Mouse (Mus musculus) embryo, embryonic 10.5 days (tissue): ENCODE measurements at regions not wholly inside any gene's neighbourhood (a gene's known extent, or its start where the extent isn't known, plus 50 kb on each side); places are given as distances from the start of the nearest gene placed in this dataset.
A peak's percentile ranks its signal among the peaks of the same experiment; 100 is the strongest.

Source experiments
- DNase-seq: peaks from one replicate; pipeline ENCODE4 v3.0.0-alpha.2; 2015; ENCODE audit warnings: low spot score

DNA sequence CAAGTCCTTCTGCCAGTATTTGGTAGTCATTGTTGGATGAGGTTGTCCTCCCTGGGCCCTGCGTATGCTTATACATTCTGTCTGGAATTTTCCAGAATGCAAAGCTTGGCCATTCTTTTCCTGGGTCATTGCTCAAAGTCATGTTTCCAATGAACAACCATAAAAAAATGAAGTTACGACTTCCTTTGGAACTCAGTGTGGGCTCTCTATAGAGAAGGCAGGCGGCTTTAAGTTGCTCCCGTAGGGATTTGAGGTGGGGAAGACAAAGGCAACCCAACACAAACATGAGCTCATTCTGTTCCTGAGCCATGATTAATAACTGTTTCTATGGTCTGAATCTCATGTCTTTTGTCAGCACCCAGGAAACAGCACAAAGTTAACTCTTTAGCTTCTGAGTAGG, 204.3 kb downstream of the Hhipl2 start:
- no peak for DNase-seq

DNA sequence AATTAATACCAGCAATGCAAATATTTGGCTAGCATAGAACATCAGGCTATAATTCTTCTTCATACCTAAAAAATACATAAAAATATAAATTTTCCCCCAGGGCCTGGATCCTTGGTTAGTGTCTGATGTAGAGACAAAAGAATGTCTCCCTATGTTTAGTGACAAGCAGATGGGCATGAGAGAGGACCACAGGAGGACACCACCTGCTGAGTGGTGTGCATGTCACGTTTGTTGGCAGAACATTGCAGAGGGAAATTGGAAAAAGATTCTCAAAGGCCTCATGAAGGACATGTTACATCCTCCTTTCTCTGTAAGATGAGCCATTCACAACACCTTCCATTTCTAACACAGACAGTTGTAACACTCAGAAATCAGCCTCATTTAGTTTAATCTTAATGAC, 206.3 kb downstream of the Hhipl2 start:
- DNase-seq: no peak

DNA sequence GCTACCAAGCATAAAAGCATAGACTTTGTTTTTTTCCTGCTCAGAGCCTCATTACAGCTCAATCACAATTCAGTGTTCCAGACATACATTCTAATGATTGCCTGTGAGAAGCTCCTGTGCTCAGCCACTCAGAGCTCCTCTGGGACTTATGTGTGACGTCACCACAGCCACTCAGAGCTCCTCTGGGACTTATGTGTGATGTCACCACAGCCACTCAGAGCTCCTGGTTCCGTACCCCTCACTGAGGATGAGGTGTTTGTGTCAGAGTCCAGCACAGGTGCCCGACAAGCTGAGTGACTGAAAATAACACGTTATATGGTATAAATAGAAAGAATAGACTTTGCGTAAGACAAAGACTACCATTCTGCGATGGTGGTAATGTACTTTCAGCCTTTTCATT, 215.8 kb downstream of the Hhipl2 start:
- no peak for DNase-seq

DNA sequence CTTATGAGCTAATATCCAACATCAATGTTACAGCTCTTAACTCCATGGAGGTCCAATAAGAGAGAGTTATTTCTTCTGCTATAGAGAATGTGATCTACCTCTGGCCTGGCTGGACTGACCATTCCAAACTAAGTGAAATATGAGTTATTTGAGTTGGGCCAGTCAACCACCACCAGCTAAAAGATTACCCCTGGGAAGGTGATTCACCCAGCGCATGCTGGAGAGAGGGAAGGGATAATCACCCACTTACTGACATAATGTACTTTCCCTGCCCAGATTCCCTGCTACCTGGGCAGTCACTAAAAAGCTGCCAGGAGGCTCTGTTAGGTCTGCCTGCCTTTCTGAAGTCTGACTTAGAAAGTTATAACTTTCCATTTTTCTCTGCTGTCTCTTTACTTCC, 216.8 kb downstream of the Hhipl2 start:
- no peak for DNase-seq

DNA sequence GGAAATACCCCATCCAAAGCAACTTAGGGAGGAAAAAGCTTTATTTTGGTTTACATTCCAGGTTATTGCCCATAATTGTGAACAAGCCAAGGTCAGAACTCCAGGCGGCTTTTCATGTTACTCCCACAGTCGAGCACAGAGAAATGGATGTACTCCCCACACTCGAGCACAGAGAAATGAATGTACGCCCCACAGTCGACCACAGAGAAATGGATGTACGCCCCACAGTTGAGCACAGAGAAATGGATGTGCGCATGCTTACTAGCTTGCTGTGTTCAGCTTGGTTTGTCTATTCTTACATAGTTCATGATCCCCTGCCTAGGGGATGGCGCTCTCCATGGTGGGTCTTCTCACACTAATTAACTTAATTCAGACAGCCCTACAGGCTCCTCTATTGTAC, 219.2 kb downstream of the Hhipl2 start:
- DNase-seq: no peak

DNA sequence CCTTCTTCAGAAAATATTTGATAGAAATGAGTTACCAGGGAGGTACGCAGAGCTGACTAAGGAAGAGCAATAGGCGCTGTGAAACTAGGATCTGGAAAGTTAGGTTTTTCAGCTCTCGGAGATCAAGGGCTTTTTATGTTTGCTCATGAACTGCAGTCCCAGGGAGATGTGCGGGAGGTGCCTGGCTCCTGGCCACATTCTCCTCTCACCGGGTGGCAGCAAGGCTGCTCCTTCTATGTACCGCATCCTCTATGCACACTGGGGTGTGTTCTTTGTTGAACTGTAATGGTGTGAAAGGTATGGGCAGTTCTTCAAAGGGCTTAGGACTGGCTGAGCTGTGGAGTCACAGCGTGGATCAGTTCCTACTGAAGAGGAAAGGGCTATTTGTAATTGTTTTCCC, 221.3 kb downstream of the Hhipl2 start:
- no peak for DNase-seq

DNA sequence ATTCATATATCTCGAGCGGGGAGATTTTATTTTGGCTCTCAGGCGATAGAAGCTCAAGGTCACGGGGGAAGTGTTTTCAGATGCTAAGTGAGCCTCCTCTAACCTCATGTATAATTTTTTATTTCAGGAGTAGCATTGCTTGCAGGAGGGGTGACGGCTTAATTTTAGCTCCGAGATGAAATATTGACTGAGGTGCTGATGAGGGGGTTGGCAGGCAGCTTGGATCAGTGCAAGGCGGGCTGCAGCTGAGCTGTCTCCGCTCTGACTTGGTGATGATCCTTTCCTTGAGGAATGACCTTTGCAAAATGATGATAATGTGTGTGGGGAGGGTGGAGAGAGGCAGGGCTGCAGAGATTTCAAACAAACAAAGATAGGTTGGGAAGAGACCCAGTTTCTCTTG, 222.6 kb downstream of the Hhipl2 start:
- no peak for DNase-seq

DNA sequence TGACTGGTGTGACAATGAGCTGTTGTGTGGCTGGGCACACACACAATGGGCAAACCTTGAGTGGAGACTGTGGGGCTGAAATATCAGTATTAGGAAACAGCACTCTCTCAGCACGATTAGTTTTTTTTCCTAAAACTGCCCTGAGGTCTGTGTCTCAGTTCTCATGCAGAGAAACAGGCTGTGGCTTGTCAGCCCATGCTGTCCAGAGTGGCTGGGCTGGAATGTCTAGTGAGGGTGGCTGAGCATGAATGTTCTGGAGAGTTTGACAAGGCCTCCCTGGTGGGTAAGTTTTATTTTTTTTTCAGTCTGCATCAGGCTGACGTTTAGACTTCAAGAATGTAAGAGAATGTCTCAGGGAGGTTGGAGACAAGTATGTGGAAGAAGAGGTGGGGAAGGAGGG, 226.0 kb downstream of the Hhipl2 start:
- no peak for DNase-seq

DNA sequence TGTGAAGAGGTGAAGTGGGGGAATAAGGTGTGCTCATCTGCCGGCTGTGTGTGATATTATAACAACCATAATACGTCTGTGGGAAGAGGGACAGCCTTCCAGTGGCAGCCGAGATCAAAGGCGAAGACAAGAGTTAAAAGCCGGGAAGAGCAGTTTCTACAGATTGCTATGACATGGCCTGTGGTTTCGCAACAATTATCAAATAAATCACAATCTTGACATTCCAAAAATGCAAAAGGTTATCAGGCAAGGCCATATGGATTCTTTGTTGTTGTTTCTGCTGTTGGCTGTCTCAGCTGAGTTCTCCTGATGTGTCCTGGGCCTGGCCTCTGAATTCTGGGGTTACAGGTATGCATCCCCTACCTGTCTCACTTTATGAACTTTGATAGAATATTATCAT, 235.9 kb downstream of the Hhipl2 start:
- no peak for DNase-seq

DNA sequence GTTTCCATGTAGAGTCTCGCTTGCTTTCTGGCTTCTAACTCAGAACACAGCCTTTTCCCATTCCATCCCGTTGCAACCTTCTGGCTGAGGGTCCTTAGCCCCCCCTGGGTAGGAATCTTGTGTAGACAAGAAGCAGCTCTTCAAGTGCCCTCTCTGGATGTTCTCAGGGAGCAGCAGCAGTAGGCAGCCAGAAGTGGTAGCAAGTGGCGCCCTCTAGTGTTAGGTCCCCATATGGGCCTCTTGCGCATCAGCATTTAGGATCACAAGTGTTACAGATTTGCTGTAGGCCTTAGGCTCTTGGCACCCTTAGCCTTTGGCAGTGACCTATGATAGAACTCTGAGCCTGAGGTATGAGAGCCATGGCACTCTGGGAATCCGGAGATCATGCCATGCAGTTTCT, 239.0 kb downstream of the Hhipl2 start:
- DNase-seq: peak; percentile 77

DNA sequence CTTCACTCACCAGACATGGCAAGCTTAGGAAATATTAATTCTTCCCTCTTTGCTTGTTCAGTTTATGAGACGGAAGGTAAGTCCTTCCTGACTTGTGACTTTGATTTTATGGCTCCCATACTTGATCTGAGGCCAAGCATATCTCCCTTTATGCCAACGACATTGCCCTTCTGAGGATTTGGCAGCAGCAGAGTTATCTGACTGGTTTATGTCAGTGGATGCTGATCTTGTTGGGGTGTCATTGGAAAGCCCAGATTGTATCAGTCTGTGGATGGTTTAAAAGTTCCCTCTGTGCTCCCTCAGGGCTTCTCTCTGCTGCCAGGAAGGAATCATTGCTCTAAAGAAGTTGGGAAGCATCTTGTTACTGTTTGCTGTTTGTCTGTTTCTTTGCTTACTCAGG, 242.5 kb downstream of the Hhipl2 start:
- DNase-seq: no peak

DNA sequence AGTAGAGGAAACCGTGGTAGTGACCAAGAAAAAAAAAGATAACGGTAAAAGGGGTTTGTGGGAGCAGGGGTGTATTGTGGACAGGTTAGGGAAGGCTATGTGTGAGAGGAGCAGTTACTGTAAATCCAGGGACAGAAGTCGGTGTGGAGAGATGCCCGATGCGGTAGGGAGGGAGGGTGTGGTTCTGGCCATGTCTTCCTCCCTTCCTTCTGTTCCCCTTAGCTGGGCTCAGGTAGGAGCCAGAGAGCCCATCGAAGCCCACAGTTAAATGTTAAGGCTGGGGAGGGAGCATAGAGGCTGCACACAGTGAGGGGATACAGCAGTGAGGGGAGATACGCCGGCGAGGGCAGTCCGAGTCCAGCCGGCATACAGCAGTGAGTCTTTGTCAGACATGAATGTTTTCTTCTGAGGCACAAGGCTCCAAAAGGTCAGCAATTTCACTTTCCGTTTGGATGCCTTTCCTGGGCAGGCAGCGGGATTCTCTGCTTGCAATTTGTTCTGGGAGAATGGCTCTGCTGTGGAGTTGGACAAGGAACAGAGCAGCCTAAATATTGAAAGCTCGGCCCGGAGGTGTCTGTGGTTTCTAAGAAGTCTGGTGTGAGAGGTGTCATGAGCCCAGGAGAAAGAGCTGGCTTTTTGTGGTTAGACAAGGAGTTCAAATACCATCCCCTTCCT, 244.5 kb downstream of the Hhipl2 start:
- no peak for DNase-seq

DNA sequence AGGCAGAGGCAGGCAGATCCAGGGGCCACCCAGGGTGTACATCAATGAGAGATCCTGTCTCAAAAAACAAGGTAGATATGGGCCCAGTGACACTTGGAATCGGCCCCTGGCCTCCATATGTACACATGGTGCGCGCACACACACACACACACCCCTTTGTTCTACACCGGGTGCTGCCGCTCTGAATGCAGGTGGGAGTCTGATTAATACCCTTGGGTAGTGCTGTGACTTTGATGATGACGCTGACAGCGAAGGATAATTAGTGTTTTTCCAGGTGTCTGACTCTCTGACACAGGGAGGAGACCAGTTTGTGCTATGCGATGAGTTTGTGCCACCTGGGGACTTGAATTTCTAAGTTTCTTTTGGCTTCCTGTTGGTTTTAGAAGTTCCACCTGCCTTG, 251.3 kb downstream of the Hhipl2 start:
- no peak for DNase-seq

DNA sequence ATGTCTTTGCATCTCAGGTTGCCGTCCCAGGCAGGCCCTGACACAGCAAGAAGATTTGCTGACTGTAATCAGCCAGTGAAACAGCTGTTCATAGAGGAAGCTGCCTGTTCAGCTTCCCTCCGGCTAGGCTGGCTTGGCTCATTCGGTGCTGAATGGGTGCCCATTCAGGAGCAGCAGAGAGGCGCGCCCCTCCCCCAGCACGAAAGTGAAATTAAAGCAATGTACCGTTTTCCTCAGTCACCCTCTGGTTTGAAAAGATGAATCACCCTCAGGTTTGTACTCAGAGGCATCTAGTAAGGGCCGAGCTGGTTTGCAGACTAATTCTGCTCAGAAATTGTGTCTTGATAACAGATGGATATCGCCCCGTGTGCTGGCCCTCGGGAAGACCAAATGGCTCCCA, 251.7 kb downstream of the Hhipl2 start:
- peak; percentile 12 for DNase-seq

DNA sequence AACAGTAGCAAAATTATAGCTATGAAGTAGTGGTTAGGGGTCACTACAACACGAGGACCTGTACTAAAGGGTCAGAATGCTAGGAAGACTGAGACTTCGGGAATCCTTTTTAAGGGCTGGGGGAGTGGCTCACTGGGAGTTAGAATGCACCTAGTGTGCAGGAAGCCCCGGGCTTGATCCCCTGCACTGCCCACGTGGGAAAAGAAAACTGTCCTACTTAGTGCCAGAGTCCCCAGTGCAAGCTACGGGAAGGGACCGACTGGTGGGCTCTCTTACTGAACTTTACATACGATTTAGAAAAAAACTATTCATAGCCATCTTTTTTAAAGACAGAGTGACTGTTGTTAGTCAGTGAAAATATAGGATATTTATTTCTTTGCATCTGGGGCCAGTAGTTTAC, 252.5 kb downstream of the Hhipl2 start:
- no peak for DNase-seq

DNA sequence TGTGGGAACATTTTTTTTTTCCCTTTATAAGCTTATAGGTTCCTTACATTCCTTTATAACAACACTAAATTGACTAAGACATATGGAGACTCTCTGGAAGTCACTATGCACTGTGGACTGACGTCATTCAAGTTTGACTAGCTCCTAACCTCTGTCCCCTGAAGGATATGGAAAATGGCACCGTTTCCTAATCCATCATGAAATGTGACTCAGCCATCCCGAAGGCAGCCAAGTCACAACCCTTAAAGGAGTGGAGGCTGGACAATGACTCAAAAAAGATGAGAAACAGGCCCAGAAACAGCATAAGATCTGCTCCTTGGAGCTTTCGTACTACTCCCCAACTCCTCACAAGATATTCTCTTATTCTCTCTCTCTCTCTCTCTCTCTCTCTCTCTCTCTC, 253.5 kb downstream of the Hhipl2 start:
- no peak for DNase-seq

DNA sequence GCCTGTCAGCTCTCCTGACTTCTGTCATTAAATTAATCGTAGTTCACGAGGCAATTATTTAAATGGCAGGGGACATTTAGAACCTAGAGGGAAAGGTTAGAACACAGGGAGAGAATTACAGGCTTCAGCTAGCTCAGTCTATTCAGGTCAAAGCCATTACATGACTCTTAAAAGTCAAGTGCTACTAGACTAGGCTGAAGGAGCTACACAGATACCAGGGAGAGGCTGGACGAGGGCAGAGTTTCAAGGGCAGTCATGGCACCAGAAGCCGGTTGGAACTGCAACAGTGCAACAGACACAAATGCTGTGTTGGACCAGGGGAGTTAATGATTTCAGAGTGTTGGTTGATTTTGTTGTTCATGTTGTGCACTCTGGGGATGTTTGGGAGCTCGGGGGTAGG, 254.5 kb downstream of the Hhipl2 start:
- no peak for DNase-seq

DNA sequence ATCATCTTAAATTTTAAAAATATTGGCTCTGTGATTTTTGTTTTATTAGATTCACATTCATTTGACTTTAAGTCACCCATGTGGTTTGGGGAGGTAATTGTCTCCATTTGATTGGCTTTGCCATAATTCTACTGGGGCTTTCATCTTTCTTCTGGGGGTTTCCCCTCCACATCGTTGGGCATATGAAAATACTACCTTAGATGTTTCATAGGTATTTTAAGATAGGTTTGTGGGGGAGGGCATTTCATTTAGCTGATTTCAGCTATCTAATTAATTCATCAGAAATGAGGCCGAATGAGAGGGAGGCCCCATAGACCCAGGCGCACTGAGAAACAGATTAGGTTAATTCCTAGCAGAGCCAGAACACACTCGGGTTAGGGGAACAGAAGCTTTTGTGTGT, 259.6 kb downstream of the Hhipl2 start:
- no peak for DNase-seq

DNA sequence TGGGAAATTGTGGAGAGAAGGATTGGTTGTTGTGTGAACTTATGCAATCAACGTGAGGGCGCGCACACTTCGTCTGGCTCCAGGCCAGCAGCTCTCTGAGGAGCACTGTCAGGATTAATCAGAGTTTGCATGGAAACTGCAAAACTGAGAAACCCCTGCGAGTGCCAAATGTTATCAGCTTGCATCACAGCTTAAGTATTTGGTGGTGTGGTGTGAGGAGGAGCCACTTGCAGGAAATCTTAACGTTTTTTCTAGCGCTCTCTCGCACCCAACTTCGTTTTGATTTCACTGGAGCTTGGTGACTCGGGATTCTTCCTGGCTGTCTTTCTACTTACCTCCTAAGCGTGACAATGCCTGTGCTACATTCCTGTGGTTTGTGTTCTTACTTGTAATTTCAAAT, 261.9 kb downstream of the Hhipl2 start:
- DNase-seq: no peak

DNA sequence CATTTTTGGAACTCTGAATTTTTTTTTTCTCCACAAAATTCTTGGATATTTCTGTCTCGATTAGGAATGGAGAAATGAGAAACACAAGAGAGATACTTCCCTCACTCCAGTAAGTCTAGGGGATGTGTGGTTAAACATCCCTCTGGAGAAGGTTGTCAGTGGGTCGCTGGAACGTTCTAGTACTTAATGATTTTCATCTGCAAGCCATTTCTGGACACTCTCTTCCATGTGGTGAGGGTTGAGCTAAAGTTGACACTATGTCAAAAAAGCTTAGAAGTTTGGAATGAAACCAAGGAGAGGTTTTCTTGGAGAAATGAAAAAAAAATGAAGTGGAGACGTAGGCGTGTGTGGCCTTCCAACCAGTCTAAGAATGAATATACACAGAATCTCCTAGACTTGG, 268.0 kb downstream of the Hhipl2 start:
- no peak for DNase-seq

DNA sequence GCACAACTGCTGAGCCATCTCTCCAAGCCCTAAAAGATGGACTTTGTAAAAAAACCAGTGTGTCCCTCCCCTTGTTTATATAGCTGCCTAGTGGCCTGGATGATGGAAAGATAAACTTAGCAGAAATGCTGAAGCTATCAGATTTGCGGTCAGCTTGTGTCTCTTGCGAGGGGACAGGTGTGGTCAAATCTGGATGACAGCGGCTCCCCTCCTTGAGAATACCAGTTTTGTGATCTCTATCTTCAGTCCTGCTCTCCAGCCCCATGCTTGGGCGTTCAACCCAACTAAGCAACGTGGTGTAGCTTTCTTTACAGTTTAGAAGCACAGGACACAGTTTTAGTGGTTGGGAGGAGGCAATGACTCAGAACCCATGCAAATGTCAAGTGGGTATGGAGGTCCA, 274.7 kb downstream of the Hhipl2 start:
- no peak for DNase-seq

DNA sequence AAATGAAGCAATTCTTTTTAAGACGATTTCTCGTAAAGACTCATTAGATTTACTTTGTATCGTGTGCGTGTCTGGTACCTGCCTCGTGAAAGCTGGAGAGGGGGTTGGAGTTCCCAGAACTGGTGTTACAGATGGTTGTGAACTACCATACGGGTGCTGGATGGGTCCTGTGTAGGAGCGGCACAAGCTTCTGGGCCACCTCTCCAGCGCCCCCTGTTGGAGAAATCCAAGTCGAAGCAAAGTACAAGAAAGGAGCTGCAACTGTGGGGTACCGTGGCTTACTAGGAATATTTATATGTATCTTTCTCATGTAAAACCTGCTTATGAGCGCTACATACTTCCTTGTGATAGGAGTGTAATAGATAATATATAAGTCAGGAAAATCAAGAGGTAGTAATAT, 281.3 kb downstream of the Hhipl2 start:
- no peak for DNase-seq

DNA sequence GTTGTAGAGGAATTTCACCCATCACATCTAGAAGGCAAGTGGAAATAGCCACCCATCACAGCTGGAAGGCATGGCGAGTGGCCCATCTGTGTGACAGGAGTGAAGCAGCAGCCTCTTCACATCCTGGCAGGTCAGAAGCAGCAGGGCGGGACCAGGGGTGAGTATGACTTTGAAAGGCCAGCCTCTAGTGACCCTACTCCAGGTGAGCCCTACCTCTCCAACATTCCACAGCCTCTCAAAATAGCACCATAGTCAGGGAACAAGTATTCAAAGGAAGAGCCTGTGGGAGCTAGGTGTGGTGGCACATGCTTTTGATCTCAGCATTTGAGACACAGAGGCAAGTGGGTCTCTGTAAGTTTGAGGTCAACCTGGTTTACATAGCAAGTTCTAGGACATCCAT, 284.9 kb downstream of the Hhipl2 start:
- no peak for DNase-seq

DNA sequence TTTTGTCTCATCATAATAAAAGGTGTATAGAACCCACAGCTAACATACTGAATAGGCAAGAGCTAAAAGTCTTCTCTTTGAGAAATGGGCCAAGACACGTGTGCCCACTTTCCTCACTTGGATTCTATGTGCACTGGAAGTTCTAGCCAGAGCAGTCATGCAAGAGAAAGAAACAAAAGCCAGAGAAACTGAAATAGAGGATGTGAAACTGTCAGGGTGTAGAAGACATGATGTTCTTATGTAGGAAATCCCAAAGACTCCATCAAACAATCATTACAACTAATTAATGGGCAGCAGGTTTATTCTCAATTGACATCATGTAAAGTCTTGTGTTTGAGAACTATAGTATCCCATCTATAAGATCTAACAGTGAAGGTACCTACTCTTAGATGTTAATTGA, 294.9 kb downstream of the Hhipl2 start:
- DNase-seq: no peak

DNA sequence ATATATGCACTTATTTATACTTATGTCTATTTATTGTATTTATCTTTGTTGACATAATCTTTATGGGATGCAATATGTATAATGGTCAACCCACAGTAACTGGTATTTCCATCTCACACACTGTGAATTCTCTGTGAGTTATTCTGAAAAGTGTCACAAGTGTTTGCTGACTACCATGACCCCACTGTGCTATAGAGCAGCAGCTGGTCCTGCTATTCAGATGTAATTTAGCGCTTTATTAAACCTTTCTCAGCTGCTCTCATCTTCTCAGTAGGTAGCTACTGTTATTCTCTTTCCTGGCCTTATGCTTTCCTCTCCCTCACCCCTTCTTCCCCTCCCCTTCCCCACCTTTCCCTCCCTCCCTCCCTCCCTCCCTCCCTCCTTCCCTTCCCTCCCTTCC, 296.0 kb upstream of the Dusp10 start:
- no peak for DNase-seq
